ENCODE assay signal across 38 mouse cellular contexts in the genomic region with DNA sequence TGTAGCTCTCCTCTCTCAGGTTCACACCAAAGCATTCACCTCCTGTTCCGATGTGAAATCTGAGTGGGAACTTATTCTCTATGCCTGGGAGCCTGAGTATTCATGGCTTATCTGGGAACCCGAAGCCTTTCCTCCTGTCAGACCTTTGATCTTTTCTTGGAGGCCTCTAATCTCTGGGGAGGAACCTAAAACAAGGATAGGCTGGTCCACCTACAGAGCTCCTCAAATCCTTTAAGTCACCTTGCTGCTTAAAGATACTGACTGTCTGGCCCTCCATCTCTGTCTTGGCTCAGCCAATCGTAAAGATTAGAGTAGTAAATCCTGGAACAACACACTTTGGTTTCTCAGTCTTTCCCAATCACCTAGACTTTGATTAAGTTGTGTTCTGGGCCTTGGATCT. TPM values are rescaled to one million over a fixed set of nuclear protein-coding genes. Genes with fewer than 3 reads are reported as not detected.
"Had no signal": no experiment of that assay in that cellular context is flagged by ENCODE, and none has a peak within 500 bp of the region (broad histone marks: within the 10 kb centered on the region; RNA-seq: fewer than 3 reads in every experiment).

No protein-coding gene starts in this region.

- H3K9me3 ChIP-seq: limb, embryonic 10.5 days; limb, embryonic 12.5 days; limb, embryonic 13.5 days; limb, embryonic 15.5 days; liver, embryonic 12.5 days; liver, embryonic 13.5 days; liver, embryonic 15.5 days; lung, embryonic 15.5 days; megakaryocyte, embryonic 14.5 days; midbrain, embryonic 10.5 days; midbrain, embryonic 12.5 days; midbrain, embryonic 13.5 days; neural tube, embryonic 12.5 days had no signal

- DNase-seq: left cerebral cortex, postnatal 4 days; liver; liver, embryonic 13.5 days; liver, postnatal 0 days; lung, adult 18-20 months; lung, adult 2 months; lung, embryonic 14.5 days; lung, postnatal 10 days; lung, postnatal 14 days; lung, postnatal 36 days; lung, postnatal 4 days; midbrain, embryonic 14.5 days had no signal

- H3K36me3 ChIP-seq: limb, embryonic 10.5 days; limb, embryonic 12.5 days; limb, embryonic 13.5 days; limb, embryonic 15.5 days; liver, embryonic 12.5 days; liver, embryonic 13.5 days; liver, embryonic 15.5 days; lung, embryonic 15.5 days; midbrain, embryonic 10.5 days; midbrain, embryonic 12.5 days; midbrain, embryonic 13.5 days; neural tube, embryonic 12.5 days had no signal

- H3K4me3 ChIP-seq: limb, embryonic 10.5 days; limb, embryonic 12.5 days; limb, embryonic 13.5 days; limb, embryonic 15.5 days; liver, embryonic 12.5 days; liver, embryonic 13.5 days; liver, embryonic 15.5 days; lung, embryonic 15.5 days; megakaryocyte, embryonic 14.5 days; midbrain, embryonic 10.5 days; midbrain, embryonic 12.5 days; midbrain, embryonic 13.5 days; myocyte; neural tube, embryonic 12.5 days had no signal

- H3K4me2 ChIP-seq: limb, embryonic 12.5 days; limb, embryonic 13.5 days; limb, embryonic 15.5 days; liver, embryonic 11.5 days; liver, embryonic 12.5 days; liver, embryonic 13.5 days; liver, embryonic 15.5 days; lung, embryonic 14.5 days; lung, embryonic 15.5 days; midbrain, embryonic 11.5 days; midbrain, embryonic 12.5 days; midbrain, embryonic 13.5 days; neural tube, embryonic 12.5 days had no signal

- H3K9ac ChIP-seq: limb, embryonic 12.5 days; limb, embryonic 13.5 days; limb, embryonic 15.5 days; liver, embryonic 12.5 days; liver, embryonic 13.5 days; liver, embryonic 14.5 days; liver, embryonic 15.5 days; liver, postnatal 0 days; lung, embryonic 14.5 days; lung, embryonic 15.5 days; midbrain, embryonic 12.5 days; midbrain, embryonic 13.5 days; neural tube, embryonic 12.5 days had no signal

- ATAC-seq: liver, embryonic 12.5 days; liver, postnatal 0 days; lung, postnatal 0 days; midbrain, embryonic 13.5 days; midbrain, embryonic 16.5 days had no signal

- H3K4me1 ChIP-seq: limb, embryonic 10.5 days; limb, embryonic 12.5 days; limb, embryonic 13.5 days; limb, embryonic 15.5 days; liver, embryonic 12.5 days; liver, embryonic 13.5 days; liver, embryonic 15.5 days; lung, embryonic 15.5 days; midbrain, embryonic 10.5 days; midbrain, embryonic 12.5 days; midbrain, embryonic 13.5 days; neural tube, embryonic 12.5 days had no signal

- H3K27me3 ChIP-seq: limb, embryonic 12.5 days; limb, embryonic 13.5 days; limb, embryonic 15.5 days; liver, embryonic 13.5 days; liver, embryonic 15.5 days; lung, embryonic 15.5 days; midbrain, embryonic 12.5 days; midbrain, embryonic 13.5 days; neural tube, embryonic 12.5 days had no signal

- H3K27ac ChIP-seq: limb, embryonic 10.5 days; limb, embryonic 12.5 days; limb, embryonic 13.5 days; limb, embryonic 15.5 days; liver, embryonic 12.5 days; liver, embryonic 13.5 days; liver, embryonic 14.5 days; liver, embryonic 15.5 days; lung, embryonic 15.5 days; macrophage; midbrain, embryonic 10.5 days; midbrain, embryonic 12.5 days; midbrain, embryonic 13.5 days; neural tube, embryonic 12.5 days had no signal

RNA-seq across cellular contexts. Expression of a gene that starts 6.0 kb away (rescaled TPM):
- polyA plus RNA-seq: limb, embryonic 10.5 days; limb, embryonic 11.5 days; limb, embryonic 12.5 days; limb, embryonic 13.5 days; limb, embryonic 15.5 days; liver, adult 2 months; liver, embryonic 11.5 days; liver, embryonic 12.5 days; liver, embryonic 13.5 days; liver, embryonic 14.5 days; liver, embryonic 15.5 days; liver, embryonic 16.5 days; liver, postnatal 0 days; lung, adult 2 months; lung, embryonic 14.5 days; lung, embryonic 15.5 days; lung, embryonic 16.5 days; lung, postnatal 0 days; macrophage; midbrain, embryonic 10.5 days; midbrain, embryonic 11.5 days; midbrain, embryonic 12.5 days; midbrain, embryonic 13.5 days; midbrain, embryonic 14.5 days; midbrain, embryonic 16.5 days; midbrain, postnatal 0 days; myocyte; neural tube, embryonic 11.5 days; neural tube, embryonic 12.5 days had no signal

RNA-seq across cellular contexts. Expression of a gene that starts 13.4 kb away (rescaled TPM):
- polyA plus RNA-seq: liver, embryonic 11.5 days; liver, embryonic 12.5 days; liver, embryonic 13.5 days; liver, embryonic 15.5 days; liver, embryonic 16.5 days; lung, adult 2 months; lung, embryonic 14.5 days; lung, embryonic 15.5 days; lung, embryonic 16.5 days; macrophage; midbrain, embryonic 11.5 days; midbrain, embryonic 12.5 days; midbrain, embryonic 13.5 days; midbrain, embryonic 14.5 days; myocyte; neural tube, embryonic 11.5 days had no signal

RNA-seq across cellular contexts. Expression of a gene that starts 48.2 kb away (rescaled TPM):
- polyA plus RNA-seq: limb, embryonic 10.5 days; limb, embryonic 11.5 days; limb, embryonic 12.5 days; limb, embryonic 13.5 days; limb, embryonic 14.5 days; limb, embryonic 15.5 days; liver, adult 2 months; liver, embryonic 11.5 days; liver, embryonic 12.5 days; liver, embryonic 13.5 days; liver, embryonic 14.5 days; liver, embryonic 15.5 days; liver, embryonic 16.5 days; liver, postnatal 0 days; lung, adult 2 months; lung, embryonic 14.5 days; lung, embryonic 15.5 days; lung, embryonic 16.5 days; lung, postnatal 0 days; macrophage; midbrain, embryonic 10.5 days; midbrain, embryonic 11.5 days; midbrain, embryonic 12.5 days; midbrain, embryonic 13.5 days; midbrain, embryonic 14.5 days; midbrain, embryonic 16.5 days; midbrain, postnatal 0 days; myocyte; neural tube, embryonic 11.5 days; neural tube, embryonic 12.5 days had no signal
